Mouse (Mus musculus) mouse embryonic stem cell (cell line): ENCODE measurements around the gene Stk10.
"Not testable (repeated sequence)": the region's sequence is repeated elsewhere in the genome, so short reads cannot be mapped to it uniquely, and the experiment has no call there.

Source experiments
- in situ Hi-C, 2 experiments: fragments of 300-500 bp; cut with MboI; formaldehyde crosslinking; loops; 1 replicate in 1 of 2; 3 replicates in 1 of 2; pipeline ENCODE4 v1.14.3; 2019 to 2020; ENCODE audit warnings: low sequenced_read_pairs in 2 of 2, low pct_unique_long_range_greater_than_20kb in 1 of 2, mixed read lengths in 1 of 2; ENCODE audit not compliant: unreplicated experiment in 1 of 2

Gene Stk10

DNA sequence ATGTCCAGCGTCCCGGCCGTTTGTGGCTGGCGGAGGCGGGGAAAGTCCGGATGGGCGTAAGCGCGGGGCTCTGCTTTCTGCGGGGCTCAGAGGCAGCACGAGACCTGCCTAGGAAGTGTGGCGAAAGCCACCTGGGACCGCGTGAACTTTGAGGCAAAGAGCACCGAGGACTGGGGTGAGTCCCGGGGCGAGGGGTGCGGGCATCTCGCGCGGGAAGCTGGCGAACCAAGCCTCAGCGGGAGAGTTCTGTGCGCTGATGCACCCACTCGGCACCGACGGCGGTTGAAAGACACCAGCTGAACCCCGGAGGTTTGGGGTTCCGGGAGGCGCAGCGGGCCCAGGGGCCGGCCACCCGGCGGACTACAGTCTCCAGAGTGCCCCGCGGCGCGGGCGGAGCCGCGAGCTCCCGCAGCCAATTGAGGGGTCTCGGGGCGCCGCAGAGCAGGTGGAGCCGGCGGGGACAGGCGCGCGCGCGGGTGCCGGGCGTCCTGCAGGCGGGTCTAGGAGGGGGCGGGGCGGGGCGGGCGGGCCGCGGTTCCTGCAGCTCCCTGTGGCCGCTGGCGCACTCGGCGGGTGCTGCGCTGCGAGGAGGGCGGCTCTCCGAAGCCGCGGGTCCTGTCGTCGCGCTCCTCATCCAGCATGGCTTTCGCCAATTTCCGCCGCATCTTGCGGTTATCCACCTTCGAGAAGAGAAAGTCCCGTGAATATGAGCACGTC lies at the start of gene Stk10:
Gene Stk10 (plus strand): TSS at position 541 of the 717 bp plus-strand sequence.
- in situ Hi-C loops, result no loop called here

GRCm38 (mm10) chr11:32485290-32485689 lies 47.8 kb upstream of the Stk10 start:
- in situ Hi-C loops, result no loop called here

DNA sequence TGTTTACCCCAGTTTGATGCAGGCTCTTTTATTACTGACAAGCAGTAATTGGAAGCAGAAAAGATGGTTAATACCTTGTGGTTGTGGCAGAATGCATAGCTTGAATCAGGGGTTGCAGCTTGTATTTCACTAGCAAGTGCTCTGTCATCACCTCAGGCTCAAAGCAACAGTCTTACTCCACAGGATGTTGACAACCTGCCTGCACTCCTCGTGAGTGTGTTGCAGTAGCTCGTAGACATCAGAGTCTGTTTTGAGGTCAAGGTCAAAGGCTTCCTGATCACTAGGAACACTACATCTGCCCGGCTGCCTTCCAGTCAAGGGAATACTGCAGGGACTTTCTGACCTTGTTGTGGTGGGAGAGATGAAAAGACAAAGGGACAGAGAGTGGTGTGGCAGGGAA lies 46.5 kb upstream of the Stk10 start:
- in situ Hi-C loops, result no loop called here

DNA sequence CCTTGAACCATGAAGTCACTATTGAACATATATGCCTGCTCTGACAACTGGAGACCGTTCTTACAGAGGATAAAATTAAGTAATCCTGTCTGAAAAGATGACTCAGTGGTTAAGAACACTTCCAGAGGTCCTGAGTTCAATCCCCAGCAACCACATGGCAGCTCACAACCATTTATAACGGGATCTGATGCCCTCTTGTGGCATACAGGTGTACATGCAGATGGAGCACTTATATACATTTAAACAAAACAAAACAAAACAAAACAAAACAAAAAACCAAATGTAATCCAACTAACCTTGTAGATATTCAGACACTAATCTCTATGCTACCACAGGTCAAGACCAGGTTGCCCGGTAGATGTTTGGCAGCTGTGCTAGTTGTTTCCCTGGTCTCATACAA lies 45.6 kb upstream of the Stk10 start:
- in situ Hi-C loops, result no loop called here

- in situ Hi-C loops, result no loop called here
These were observed 44.8 kb upstream of the Stk10 start for GRCm38 (mm10) chr11:32488344-32488743.

GRCm38 (mm10) chr11:32488808-32489670 lies 44.1 kb upstream of the Stk10 start:
- in situ Hi-C loops, result no loop called here

DNA sequence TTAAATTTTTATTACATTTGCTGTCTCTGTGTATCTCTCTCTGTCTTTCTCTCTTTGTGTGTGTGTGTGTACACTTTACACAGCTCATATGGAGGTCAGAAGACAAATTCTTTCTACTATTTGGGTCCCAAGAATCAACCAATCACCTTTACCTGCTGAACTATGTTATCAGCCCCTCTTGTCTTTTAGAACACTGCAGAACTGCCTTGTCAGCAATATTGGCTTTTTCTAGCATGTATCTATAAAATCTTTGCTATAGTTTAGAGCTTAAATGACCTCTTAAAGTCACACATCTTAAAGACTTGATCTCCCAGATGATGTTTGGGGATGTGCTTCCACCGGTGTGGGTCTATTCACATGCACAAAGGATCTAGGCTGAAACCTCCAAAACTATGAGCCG lies 42.0 kb upstream of the Stk10 start:
- in situ Hi-C loops, result no loop called here

DNA sequence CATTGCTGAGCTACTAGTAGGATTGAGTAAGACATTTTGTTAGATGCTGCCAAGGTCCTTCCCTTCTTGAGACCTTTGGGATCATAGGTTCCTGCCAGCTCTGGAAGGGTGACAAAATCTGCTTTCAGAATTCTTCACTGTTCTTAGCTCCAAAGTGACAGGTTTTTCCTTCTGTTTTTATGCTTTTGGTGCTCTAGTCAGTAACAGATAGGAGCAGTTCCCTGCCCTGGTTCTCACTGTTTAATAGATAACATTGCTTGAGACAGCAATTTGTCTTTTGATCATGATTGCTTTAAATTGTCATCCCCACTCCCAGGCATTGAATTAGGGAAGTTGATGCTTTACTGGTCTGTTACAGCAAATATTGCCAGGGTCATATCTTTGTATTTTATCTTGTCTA lies 39.8 kb upstream of the Stk10 start:
- in situ Hi-C loops, result no loop called here

GRCm38 (mm10) chr11:32495283-32495682 lies 37.8 kb upstream of the Stk10 start:
- in situ Hi-C loops, result no loop called here

DNA sequence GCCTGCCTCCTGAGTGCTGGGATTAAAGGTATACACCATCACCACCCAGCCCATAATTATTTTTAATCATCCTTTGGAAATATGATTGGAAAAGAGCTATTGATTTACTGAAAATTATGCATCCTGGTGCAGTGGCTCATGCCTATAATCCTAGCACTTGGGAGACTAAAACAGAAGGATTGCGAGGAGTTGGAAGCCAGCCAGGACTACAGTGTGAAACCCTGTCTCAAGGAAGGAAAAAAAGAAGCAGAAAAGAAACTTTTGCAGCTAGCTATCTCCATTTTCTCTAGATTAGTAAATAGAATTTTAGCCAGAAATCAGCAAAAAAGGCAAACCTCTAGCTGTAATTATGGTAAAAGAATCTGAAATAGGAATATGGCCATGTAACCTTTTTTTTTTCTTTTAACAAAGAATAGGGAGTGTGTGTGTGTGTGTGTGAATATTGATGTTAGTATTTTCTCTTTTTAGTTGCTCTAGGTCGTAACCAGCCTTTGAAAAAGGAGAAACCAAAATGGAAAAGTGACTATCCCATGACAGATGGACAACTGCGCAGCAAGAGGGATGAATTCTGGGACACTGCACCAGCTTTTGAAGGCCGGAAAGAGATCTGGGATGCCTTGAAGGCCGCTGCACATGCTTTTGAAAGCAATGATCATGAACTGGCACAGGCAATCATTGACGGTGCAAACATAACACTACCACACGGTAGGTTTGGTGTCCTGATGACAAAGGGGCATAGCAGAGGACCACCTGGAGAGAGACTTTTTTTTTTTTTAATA lies 34.2 kb upstream of the Stk10 start:
- in situ Hi-C loops, result no loop called here

DNA sequence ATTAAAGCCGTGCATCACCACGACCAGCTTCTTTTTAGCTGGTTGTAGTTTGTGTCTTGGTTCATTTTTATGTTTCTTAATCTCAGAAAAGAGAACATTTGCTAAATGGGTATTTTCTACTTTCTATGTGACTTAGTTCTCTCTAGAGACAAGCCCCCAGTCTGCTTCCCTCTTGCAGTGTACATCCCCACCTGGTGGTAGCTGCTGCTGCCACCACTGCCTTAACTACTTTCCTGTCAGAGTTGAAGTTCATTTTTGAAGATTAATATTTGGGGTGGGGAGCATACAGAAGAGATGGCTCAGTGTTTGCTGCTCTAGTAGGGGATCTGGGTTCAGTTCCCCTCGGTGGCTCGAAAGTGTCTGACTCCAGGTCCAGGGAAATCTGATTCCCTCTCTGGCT lies 33.2 kb upstream of the Stk10 start:
- in situ Hi-C loops, result no loop called here

DNA sequence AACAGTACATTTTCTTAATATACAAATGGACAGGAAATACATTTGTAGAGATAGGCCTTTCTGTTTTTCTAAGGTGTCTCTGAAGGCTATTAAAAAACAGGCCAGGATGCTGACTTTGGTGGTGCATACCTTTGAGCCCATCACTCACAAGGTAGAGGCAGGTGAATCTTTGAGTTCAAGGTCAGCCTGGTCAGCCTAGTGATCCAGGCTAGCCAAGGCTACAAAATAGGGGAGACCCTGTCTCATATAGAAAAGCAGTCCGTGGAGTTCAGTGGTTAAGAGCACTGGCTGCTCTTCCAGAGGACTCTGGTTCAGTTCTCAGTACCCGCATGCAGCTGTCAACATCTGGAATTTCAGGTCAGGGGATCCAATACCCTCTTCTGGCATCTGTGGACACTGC lies 29.4 kb upstream of the Stk10 start:
- in situ Hi-C loops, result no loop called here

GRCm38 (mm10) chr11:32505091-32505739 lies 27.9 kb upstream of the Stk10 start:
- in situ Hi-C loops, result no loop called here

DNA sequence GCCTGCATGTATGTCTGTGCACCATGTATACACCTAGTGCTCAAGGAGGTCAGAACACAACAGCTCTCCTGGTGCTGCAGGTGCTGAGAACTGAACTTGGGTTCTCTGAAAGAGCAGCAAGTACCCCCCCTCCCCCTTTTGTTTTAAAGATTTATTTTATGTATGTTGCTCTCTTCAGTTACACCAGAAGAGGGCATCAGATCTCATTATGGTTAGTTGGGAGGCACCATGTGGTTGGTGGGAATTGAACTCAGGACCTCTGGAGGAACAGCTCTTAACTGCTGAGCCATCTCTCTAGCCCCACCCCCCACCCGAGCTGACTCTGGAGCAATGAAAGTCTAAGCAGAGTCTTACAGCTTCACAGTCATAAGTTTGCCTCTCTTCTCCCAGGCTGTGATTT lies 22.2 kb upstream of the Stk10 start:
- in situ Hi-C loops, result no loop called here

DNA sequence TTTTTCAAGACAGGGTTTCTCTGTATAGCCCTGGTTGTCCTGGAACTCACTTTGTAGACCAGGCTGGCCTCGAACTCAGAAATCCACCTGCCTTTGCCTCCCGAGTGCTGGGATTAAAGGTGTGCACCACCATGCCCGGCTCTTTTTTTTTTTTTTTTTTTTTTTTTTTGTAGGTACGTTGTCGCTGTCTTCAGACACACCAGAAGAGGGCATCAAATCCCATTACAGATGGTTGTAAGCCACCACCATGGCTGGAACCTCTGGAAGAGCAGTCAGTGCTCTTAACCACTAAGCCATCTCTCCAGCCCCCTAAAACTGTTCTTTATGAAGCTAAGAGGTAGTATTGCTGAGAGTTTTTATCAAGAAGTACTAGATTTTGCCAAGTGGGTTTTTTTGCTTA lies 18.3 kb upstream of the Stk10 start:
- in situ Hi-C loops, result not testable (repeated sequence)

- in situ Hi-C loops, result no loop called here
These were observed 17.0 kb upstream of the Stk10 start for GRCm38 (mm10) chr11:32516091-32516490.

- in situ Hi-C loops, result no loop called here
These were observed 16.0 kb upstream of the Stk10 start for GRCm38 (mm10) chr11:32516916-32517712.

GRCm38 (mm10) chr11:32518770-32519169 lies 14.3 kb upstream of the Stk10 start:
- in situ Hi-C loops, result no loop called here
